Mouse (Mus musculus) liver, embryonic 12.5 days (tissue): Measurements from ENCODE around the gene Cir1. TPM values are rescaled to one million over a fixed set of nuclear protein-coding genes. Genes with fewer than 3 reads are reported as not detected.

Experiments
- ATAC-seq: fragments of 200-750 bp; cut with Nextera tagmentation; 2 replicates; pipeline ENCODE4 v1.8.0; 2017; ENCODE audit warnings: moderate number of reproducible peaks, mild to moderate bottlenecking, moderate library complexity
- H3K27ac ChIP-seq: fragments of 300-500 bp; sonication (generic); 2 replicates; pipeline ENCODE4 v1.5.1; 2016; ENCODE audit warnings: mild to moderate bottlenecking
- H3K27me3 ChIP-seq: fragments of 300-500 bp; sonication (generic); replicated peaks from 2 replicates; pipeline ENCODE4 v1.6.1; 2016; ENCODE audit warnings: mild to moderate bottlenecking, moderate library complexity
- H3K36me3 ChIP-seq: fragments of 300-500 bp; sonication (generic); 2 replicates; pipeline ENCODE4 v1.6.1; 2016; ENCODE audit warnings: mild to moderate bottlenecking, moderate library complexity
- H3K4me1 ChIP-seq: fragments of 300-500 bp; sonication (generic); 2 replicates; pipeline ENCODE4 v1.6.1; 2016
- H3K4me2 ChIP-seq: fragments of 300-500 bp; sonication (generic); 2 replicates; pipeline ENCODE4 v1.6.1; 2016; ENCODE audit warnings: mild to moderate bottlenecking, moderate library complexity
- H3K4me3 ChIP-seq: fragments of 300-500 bp; sonication (generic); 2 replicates; pipeline ENCODE4 v1.5.1; 2016; ENCODE audit warnings: mild to moderate bottlenecking, moderate library complexity
- H3K9ac ChIP-seq: fragments of 300-500 bp; sonication (generic); 2 replicates; pipeline ENCODE4 v1.6.1; 2016; ENCODE audit warnings: mild to moderate bottlenecking, moderate library complexity
- H3K9me3 ChIP-seq: fragments of 300-500 bp; sonication (generic); replicated peaks from 2 replicates; pipeline ENCODE4 v1.6.1; 2016; ENCODE audit warnings: mild to moderate bottlenecking, moderate library complexity
- WGBS: fragments of 180-500 bp; shearing (Covaris S2); methylation state at CpG from one replicate; pipeline ENCODE4 v1.1.7; 2016; ENCODE audit not compliant: insufficient replicate concordance; 5-methylcytosine and 5-hydroxymethylcytosine counted together
- polyA plus RNA-seq: library from polyadenylated mRNA; unstranded; fragments of >200 nt; fragmentation: Nextera tagmentation; extraction: Ambion mirVana; gene quantifications from 2 replicates; pipeline ENCODE4 v1.2.1, GENCODE M21; 2016

Cir1 gene
- polyA plus RNA-seq, 1 experiment from 2014 or later: 17.4 TPM

DNA sequence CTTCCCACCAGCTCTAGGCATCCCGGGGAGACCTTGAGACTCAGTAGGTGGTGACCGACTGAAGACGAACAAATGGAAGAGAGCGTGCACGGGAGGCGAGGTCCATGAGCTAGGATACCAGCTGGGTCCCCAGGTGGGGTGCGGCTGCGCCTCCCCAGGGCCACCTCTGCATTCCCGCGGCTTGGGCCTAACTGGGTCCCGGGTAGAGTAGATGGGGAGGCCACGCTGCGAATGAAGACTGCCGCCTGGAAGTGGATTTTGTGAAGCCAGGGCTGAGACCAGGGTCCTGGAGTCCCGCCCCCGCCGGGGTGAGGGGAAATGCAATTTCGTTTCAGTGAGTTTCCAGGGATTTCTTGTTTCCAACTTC is 34.8 kb downstream of the Cir1 start:
- peaks cover 55% of the 10 kb centered on the region for H3K4me1 ChIP-seq
- WGBS: 7% methylated on average over 18 of the region's 18 CpGs
- no peaks in the 10 kb centered on the region for H3K36me3 ChIP-seq
- H3K9me3 ChIP-seq: no peaks in the 10 kb centered on the region
- 0 out of 2 replicates have a peak overlapping the region, but pooled peaks have one; percentile 11 for H3K4me3 ChIP-seq
- ATAC-seq: no peak
- peak overlapping the region; percentile 24; the same call in 1 of the 2 replicates for H3K4me2 ChIP-seq
- H3K27ac ChIP-seq: no peak overlapping the region
- no peak overlapping the region for H3K9ac ChIP-seq
- H3K27me3 ChIP-seq: peaks cover 91% of the 10 kb centered on the region

DNA sequence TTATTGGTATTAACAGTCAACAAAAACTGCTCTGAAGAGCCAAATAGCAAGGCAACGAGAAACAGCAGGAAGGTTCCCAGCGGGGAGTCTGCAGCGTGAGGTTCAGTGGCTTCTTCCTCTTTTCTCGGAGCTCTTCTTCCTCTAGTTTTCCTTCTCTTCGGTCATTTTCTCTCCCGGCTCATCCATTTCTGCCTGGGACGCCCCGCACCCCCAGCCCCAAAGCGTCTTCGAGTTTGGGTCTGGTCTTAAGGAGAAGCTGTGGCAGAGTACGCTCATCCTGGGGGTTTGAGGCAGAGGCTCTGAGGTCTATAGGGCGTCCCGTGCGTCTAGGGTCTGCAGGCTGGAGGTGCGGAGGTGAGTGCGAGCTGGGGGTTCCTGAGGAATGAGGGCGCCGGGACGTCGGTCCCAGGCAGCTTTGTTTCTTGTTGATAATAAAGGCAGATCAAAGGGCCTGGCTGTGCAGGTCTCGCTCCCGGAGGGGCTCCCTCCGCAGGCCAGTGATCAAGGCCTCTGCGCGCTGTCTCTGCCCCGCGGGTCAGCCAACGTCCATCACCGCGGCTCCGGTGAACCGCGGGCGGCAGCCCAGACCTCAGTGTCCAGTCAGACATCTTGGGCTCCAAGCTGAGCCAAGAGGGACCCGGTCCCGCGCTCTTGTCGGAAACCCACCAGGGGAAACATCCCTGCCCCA is 35.3 kb downstream of the Cir1 start:
- Histone ChIP-seq H3K4me3 (0 out of 2 replicates have a peak overlapping the region, but pooled peaks have one; percentile 11), H3K4me2 (peak overlapping the region; percentile 24; the same call in 1 of the 2 replicates)
- WGBS: 1% methylated on average over 38 of the region's 38 CpGs

DNA sequence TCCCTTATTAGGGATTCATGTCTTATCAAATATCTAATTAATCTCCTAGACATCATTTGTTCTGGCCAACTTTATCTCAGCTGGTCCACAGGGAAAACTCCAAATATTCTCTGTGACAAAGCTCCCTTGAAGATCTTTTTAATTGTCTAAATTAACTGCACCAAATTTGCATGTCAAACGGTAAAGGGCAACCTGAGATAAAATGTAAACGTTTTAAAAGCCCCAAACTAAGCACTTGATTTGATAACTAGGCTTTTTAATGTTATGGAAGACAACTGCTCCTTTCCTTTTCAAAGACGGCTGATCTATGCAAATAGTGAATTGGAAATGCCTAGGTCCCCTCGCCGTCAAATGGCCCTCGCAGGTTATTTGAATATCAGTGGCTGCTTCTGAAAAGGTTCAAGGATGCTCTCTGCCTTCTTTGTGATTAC is 36.3 kb downstream of the Cir1 start:
- H3K36me3 ChIP-seq: no peaks in the 10 kb centered on the region
- H3K4me1 ChIP-seq: peaks cover 68% of the 10 kb centered on the region
- no peak overlapping the region for H3K27ac ChIP-seq
- no peak overlapping the region for H3K4me2 ChIP-seq
- no peak overlapping the region for H3K4me3 ChIP-seq
- no peak overlapping the region for H3K9ac ChIP-seq
- H3K9me3 ChIP-seq: no peaks in the 10 kb centered on the region
- 2% methylated on average over 6 of the region's 6 CpGs for WGBS
- H3K27me3 ChIP-seq: peaks cover 93% of the 10 kb centered on the region
- ATAC-seq: no peak

More for the DNA sequence above, 35.3 kb downstream of the Cir1 start:
- Histone ChIP-seq H3K27ac (no peak overlapping the region), H3K4me1 (peaks cover 60% of the 10 kb centered on the region), H3K9me3 (no peaks in the 10 kb centered on the region), H3K9ac (no peak overlapping the region), H3K27me3 (peaks cover 93% of the 10 kb centered on the region), H3K36me3 (no peaks in the 10 kb centered on the region)
- no peak for ATAC-seq

DNA sequence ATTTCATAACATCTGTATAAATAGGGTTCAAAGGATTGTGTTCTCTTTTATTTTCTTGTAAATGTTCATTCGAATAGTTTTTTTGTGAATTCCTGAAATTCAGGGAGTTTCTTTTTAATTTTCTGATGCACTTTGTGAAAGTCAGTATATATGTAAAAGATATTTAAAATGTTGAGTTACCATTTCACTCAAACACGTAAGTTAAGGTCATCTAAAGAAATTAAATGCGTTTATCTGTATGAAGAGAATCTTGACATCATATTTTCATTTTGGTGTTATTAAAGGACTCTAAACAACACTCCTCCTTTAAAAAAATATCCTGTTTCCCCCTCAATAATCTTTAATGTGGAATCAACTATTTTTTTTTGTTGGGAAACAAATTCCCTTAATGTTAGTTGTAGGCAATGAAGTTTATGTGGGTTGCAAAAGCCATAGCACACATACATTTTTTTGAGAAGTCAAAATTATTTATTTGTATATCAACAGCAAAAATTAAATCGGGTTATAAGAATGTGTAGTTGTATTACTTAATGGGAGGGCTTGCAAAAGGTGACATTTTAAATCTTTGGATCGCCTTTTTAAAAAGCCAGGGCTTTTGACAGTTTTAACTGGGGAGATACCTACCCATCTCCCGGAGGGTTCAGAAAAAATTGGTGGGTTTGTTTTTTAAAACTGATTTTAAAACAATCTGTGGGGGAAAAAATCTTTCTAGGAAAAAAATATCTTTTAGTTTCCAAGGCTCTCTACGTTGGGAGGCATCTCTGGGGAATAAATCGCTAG is 37.0 kb downstream of the Cir1 start:
- Histone ChIP-seq H3K4me1 (peaks cover 66% of the 10 kb centered on the region), H3K9ac (no peak overlapping the region), H3K27ac (no peak overlapping the region), H3K4me3 (no peak overlapping the region), H3K9me3 (no peaks in the 10 kb centered on the region), H3K27me3 (peaks cover 93% of the 10 kb centered on the region), H3K4me2 (no peak overlapping the region), H3K36me3 (no peaks in the 10 kb centered on the region)
- WGBS: 11% methylated on average over 8 of the region's 8 CpGs
- ATAC-seq: no peak

DNA sequence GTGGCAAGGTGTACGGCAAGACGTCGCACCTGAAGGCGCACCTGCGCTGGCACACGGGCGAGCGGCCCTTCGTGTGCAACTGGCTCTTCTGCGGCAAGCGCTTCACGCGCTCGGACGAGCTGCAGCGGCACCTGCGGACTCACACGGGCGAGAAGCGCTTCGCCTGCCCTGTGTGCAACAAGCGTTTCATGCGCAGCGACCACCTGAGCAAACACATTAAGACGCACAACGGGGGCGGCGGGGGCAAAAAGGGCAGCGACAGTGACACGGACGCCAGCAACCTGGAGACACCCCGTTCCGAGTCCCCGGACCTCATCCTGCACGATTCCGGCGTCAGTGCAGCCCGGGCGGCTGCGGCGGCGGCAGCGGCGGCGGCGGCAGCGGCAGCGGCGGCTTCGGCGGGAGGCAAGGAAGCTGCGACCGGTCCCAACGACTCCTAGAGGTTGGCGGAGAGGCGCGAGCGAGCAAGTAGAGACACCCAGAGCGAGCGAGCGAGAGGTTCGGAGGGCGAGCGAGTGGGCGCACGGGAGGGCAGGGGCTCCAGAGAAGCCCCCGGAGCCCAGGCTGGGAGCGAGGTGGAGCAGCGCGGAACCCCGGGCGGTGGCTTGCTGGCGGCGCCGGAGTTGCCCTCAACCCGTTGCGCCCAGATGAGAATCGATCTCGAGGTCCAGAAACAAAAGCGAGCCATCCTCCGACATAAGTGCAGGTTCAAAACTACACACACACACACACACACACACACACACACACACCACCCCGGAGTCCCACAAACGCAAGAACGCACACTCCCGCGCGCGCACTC is 38.2 kb downstream of the Cir1 start:
- 1% methylated on average over 84 of the region's 88 CpGs for WGBS
- H3K4me1 ChIP-seq: peaks cover 58% of the 10 kb centered on the region
- no peak overlapping the region for H3K27ac ChIP-seq
- peak overlapping the region; percentile 73 for H3K4me2 ChIP-seq
- H3K4me3 ChIP-seq: peak overlapping the region; percentile 50
- peaks cover 93% of the 10 kb centered on the region for H3K27me3 ChIP-seq
- no peaks in the 10 kb centered on the region for H3K9me3 ChIP-seq
- no peaks in the 10 kb centered on the region for H3K36me3 ChIP-seq
- ATAC-seq: no peak
- H3K9ac ChIP-seq: no peak overlapping the region

DNA sequence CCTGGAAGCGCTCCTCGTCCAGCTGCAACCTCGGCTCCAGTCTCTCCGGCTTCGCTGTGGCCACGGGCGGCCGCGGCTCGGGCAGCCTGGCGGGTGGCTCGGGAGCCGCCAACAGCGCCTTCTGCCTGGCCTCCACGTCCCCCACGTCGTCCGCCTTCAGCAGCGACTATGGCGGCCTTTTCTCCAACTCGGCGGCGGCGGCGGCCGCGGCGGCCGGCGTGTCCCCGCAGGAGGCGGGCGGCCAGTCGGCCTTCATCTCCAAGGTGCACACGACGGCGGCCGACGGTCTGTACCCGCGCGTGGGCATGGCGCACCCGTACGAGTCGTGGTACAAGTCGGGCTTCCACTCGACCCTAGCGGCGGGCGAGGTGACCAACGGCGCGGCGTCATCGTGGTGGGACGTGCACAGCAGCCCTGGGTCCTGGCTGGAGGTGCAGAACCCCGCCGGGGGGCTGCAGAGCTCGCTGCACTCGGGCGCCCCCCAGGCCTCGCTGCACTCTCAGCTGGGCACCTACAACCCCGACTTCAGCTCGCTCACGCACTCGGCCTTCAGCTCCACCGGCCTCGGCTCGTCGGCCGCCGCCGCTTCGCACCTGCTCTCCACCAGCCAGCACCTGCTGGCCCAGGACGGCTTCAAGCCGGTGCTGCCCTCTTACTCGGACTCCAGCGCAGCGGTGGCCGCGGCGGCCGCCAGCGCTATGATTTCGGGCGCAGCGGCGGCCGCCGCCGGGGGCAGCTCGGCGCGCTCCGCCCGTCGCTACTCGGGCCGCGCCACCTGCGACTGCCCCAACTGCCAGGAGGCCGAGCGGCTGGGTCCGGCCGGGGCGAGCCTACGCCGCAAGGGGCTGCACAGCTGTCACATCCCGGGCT is 39.0 kb downstream of the Cir1 start:
- no peaks in the 10 kb centered on the region for H3K36me3 ChIP-seq
- H3K9ac ChIP-seq: peak overlapping the region; percentile 17; the same call in 1 of the 2 replicates
- no peak overlapping the region for H3K27ac ChIP-seq

DNA sequence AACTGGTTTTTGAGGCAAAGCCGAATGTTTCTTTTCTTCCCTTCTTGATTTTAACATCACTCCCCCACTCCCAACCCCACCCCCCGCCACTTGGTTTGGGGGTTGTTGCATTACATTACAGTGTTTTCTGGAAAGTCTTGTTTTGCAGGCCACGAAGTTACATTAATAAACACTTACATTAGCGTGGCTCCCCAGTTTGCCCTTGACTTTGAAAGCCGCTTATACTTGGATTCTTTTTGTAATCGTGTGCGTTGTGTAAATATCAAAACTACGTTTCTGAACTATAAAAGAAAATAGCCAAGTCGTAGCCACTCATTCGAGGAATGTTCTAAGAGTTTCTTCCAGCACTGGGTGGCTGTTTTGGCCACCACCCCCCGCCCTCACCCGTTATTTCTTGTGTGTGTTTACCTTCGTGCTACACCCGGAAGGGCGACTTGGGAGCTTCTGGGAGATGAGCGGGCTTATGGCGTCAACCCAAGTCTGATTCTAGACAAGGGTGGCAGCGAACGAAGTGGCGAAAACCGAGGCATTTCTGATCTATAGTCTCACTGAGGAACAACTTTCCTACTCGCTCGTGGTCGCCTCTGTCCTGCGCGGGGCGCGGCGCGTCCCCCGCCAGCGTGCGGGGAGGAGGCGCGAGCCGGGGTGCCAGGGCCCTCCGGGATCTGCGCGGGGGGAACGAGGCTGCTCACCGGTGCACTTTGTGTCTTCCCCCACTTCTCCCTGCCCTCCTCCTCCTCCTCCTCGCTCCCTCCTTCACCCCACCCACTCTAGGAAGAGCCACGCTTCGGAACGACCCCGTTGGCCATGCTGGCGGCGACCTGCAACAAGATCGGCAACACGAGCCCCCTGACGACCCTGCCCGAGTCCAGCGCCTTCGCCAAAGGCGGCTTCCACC is 39.9 kb downstream of the Cir1 start:
- Histone ChIP-seq H3K4me1 (peaks cover 50% of the 10 kb centered on the region), H3K27ac (no peak overlapping the region), H3K9me3 (no peaks in the 10 kb centered on the region), H3K27me3 (peaks cover 93% of the 10 kb centered on the region), H3K36me3 (no peaks in the 10 kb centered on the region), H3K9ac (peak overlapping the region; percentile 17; the same call in 1 of the 2 replicates), H3K4me3 (peak overlapping the region; percentile 50), H3K4me2 (peak overlapping the region; percentile 73)
- ATAC-seq: no peak
- WGBS: under 1% methylated on average over 52 of the region's 55 CpGs

More for the DNA sequence above, 39.0 kb downstream of the Cir1 start:
- Histone ChIP-seq H3K27me3 (peaks cover 93% of the 10 kb centered on the region), H3K9me3 (no peaks in the 10 kb centered on the region), H3K4me2 (peak overlapping the region; percentile 73), H3K4me3 (peak overlapping the region; percentile 50), H3K4me1 (peaks cover 50% of the 10 kb centered on the region)
- no peak for ATAC-seq
- under 1% methylated on average over 96 of the region's 110 CpGs for WGBS

DNA sequence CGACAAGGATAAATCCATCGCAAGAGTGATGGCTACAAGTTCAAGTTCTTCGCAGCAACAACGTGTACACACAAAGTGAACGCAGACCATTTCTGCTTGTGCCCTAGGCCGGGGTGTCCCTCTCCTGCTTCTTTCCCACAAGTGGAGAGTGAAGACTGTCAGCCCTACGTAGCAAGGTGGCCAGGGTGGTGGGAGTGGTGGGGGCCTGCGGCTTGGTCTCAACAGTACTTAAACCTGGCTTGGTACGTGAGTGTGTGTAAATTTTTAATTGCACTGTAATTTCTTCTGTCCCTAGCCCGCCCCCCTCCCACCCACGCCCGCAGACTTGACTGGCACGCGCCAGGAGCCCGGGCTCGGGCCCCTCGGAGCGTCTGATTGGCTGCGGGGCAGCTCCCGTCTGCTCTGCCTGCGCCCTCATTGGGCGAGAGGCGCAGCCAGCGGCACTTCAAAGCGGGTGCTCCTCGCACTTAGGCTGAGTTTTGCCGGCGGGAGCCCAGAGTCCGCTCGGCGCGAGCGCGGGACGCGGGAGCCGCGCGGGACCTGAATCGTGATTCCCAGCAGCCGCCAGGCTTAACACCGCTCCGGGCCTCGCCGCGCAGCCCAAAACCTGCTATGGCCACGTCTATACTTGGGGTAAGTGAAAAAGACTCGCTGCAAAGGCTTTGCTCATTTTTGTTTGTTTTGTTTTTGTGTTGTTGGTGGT is 40.9 kb downstream of the Cir1 start, which contains the start of gene Sp9:
Gene Sp9, plus strand, starts transcription at position 467 of the 703 bp plus-strand sequence.
- Histone ChIP-seq H3K27me3 (peaks cover 93% of the 10 kb centered on the region), H3K4me3 (peak within 1 kb of the TSS; percentile 50), H3K9ac (0 out of 2 replicates have a peak within 1 kb of the TSS, but pooled peaks have one; percentile 17), H3K27ac (no peak within 1 kb of the TSS), H3K4me1 (peaks cover 44% of the 10 kb centered on the region), H3K9me3 (no peaks in the 10 kb centered on the region), H3K36me3 (no peaks in the 10 kb centered on the region), H3K4me2 (peak within 1 kb of the TSS; percentile 73)
- ATAC-seq: peak; percentile 63
- WGBS: 2% methylated on average over 48 of the region's 48 CpGs

DNA sequence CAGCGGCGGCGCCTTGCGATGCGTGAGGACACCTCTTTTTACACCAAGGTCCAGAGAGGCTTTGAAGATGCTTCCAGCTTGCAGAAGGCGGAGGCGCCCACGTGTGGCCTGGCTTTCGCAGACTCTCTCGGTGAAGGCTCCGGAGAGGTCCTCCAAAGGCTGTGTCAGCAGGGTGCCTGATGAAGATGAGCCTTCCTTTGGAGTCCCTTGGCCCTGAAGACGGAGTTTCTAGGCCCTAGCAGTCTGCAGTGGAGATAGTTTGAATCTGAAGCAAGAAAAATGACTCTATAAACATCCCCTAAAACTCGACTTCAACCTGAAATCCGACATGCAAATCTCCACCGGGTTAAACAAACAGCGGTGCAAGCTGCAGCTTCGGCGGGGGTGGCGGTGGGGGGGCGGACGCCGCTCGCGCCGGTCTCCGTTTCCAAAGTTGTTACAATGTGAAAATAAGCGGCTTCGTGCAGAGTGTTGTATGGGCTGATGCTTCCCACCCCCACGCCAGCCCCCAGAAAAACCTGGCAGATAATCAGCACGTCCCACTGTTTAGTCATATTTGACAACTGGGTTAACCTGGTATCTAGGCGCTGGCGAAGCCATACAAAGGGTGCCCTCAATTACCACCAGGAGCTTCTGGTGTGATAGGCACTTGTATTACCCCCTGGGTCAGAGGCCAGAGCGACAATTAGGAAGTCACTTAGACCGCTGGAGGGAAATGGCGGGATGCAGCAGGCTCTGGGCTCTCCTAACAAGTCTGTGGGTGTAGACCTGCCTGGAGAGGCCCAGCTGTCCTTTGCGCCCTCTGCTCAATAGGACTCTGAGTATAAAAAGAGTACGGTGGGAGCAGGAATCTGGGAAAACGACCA is 41.7 kb downstream of the Cir1 start:
- H3K4me1 ChIP-seq: peaks cover 44% of the 10 kb centered on the region
- WGBS: 2% methylated on average over 38 of the region's 38 CpGs
- ATAC-seq: no peak
- no peak overlapping the region for H3K27ac ChIP-seq
- H3K27me3 ChIP-seq: peaks cover 93% of the 10 kb centered on the region
- H3K36me3 ChIP-seq: no peaks in the 10 kb centered on the region
- peak overlapping the region; percentile 73; the same call in 1 of the 2 replicates for H3K4me2 ChIP-seq
- H3K9me3 ChIP-seq: no peaks in the 10 kb centered on the region
- no peak overlapping the region for H3K9ac ChIP-seq
- H3K4me3 ChIP-seq: 0 out of 2 replicates have a peak overlapping the region, but pooled peaks have one; percentile 50
